Mouse (Mus musculus): ENCODE measurements around the gene Nkx6-2. TPM values are rescaled to one million over a fixed set of nuclear protein-coding genes. Genes with fewer than 3 reads are reported as not detected.

Gene Nkx6-2
- polyA plus RNA-seq, 3 experiments from 2014 or later = not detected

GRCm38 (mm10) chr7:139566533-139566932 is 16.1 kb downstream of the Nkx6-2 start:
- ATAC-seq = no peak

GRCm38 (mm10) chr7:139565998-139566397 is 16.6 kb downstream of the Nkx6-2 start:
- ATAC-seq = no peak

GRCm38 (mm10) chr7:139564161-139564560 is 18.4 kb downstream of the Nkx6-2 start:
- no peak for ATAC-seq

- no peak for ATAC-seq
Observed at GRCm38 (mm10) chr7:139563425-139563824, 19.2 kb downstream of the Nkx6-2 start.

- no peak for ATAC-seq
Observed at GRCm38 (mm10) chr7:139559659-139560058, 22.9 kb downstream of the Nkx6-2 start.

GRCm38 (mm10) chr7:139556746-139557526 is 25.7 kb downstream of the Nkx6-2 start:
- ATAC-seq = no peak

GRCm38 (mm10) chr7:139556331-139556730 is 26.3 kb downstream of the Nkx6-2 start:
- ATAC-seq = no peak

- no peak for ATAC-seq
Observed at GRCm38 (mm10) chr7:139551519-139551918, 31.1 kb downstream of the Nkx6-2 start.

GRCm38 (mm10) chr7:139550086-139550783 is 32.4 kb downstream of the Nkx6-2 start:
- ATAC-seq = no peak

GRCm38 (mm10) chr7:139547325-139547724 is 35.3 kb downstream of the Nkx6-2 start:
- no peak for ATAC-seq

- ATAC-seq = no peak
Observed at GRCm38 (mm10) chr7:139544706-139545625, 37.6 kb downstream of the Nkx6-2 start.

GRCm38 (mm10) chr7:139541422-139541821 is 41.2 kb downstream of the Nkx6-2 start:
- no peak for ATAC-seq

GRCm38 (mm10) chr7:139540601-139541000 is 42.0 kb downstream of the Nkx6-2 start:
- no peak for ATAC-seq

- no peak for ATAC-seq
Observed at GRCm38 (mm10) chr7:139538541-139538940, 44.1 kb downstream of the Nkx6-2 start.

GRCm38 (mm10) chr7:139537831-139538230 is 44.8 kb downstream of the Nkx6-2 start:
- no peak for ATAC-seq

GRCm38 (mm10) chr7:139536831-139537230 is 45.8 kb downstream of the Nkx6-2 start:
- no peak for ATAC-seq

- no peak for ATAC-seq
Observed at GRCm38 (mm10) chr7:139536331-139536730, 46.3 kb downstream of the Nkx6-2 start.

GRCm38 (mm10) chr7:139531428-139531801 is 51.2 kb downstream of the Nkx6-2 start:
- no peak for ATAC-seq

- no peak for ATAC-seq
Observed at GRCm38 (mm10) chr7:139530591-139531427, 51.8 kb downstream of the Nkx6-2 start.

Measured in inflammation-experienced regulatory T-cells, adult 6 months (primary cell).